Mouse (Mus musculus): ENCODE measurements around the gene Polr3c. TPM values are rescaled to one million over a fixed set of nuclear protein-coding genes. Genes with fewer than 3 reads are reported as not detected.

Gene Polr3c
- polyA plus RNA-seq, 1 experiment from 2014 or later = 35.3 TPM

DNA sequence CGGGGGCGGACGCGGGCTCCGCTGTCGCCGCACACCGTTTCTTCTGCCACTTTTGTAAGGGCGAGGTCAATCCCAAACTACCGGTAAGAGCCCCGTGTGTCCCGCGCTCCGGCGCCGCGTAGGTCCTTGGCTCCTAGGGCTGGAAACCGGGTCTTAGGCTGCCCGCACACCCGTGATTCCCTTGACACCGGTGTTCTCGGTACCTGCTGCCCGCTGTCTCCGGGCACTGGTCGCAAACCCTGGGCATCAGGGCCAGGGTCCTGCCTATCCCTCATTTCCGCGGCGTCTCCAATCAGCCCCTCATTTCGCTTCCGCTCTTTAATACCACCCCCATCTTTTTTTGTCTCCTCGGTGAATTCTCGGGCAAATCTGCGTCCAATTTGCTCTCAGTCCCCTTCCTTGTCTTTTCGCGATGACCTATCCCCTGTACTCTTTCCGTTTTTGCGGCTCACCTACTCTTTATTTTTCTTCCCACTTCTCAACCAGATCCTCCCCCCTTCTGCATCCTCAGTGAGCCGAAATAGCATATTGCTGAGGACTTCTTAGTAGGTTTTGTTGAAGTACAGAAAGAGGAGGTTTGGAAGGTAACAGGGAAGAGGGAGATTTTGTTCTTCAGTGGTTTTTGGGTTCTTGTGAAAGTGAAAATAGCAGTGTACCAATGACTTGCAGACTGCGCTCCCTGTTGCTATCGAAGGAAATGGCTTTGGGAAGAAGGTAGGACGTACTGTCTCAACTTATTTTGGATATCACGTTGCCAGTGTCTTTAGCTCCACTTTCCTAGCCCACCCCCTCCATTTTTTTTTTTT is 603 bp upstream of the Polr3c start:
- Histone ChIP-seq H3K36me3 (ENCODE audit: control insufficient read depth, insufficient read depth, low read length) (no peaks in the 10 kb centered on the region), H3K27me3 (ENCODE audit: control insufficient read depth, insufficient read depth, low read length) (no peaks in the 10 kb centered on the region), H3K27ac (ENCODE audit: low read depth, low read length) (peak overlapping the region; percentile 81), H3K9ac (replicated peaks; ENCODE audit: low read depth, low read length) (peak overlapping the region; percentile 80), H3K9me3 (ENCODE audit: control insufficient read depth, low read length) (no peaks in the 10 kb centered on the region), H3K4me3 (ENCODE audit: low read depth, low read length) (peak overlapping the region; percentile 91), H3K4me1 (ENCODE audit: control insufficient read depth, insufficient read depth, low read length) (peaks cover 25% of the 10 kb centered on the region), H3K4me2 (ENCODE audit: low read depth, low read length) (peak overlapping the region; percentile 54)
- peak; percentile 60 for ATAC-seq (ENCODE audit: low read depth)
- 1% methylated on average over 36 of the region's 42 CpGs for WGBS

GRCm38 (mm10) chr3:96719173-96719572 is 8.3 kb downstream of the Polr3c start:
- WGBS = 40% methylated on average over 14 of the region's 14 CpGs
- no peak for ATAC-seq (ENCODE audit: low read depth)
- Histone ChIP-seq H3K9me3 (ENCODE audit: control insufficient read depth, low read length) (no peaks in the 10 kb centered on the region), H3K4me1 (ENCODE audit: control insufficient read depth, insufficient read depth, low read length) (no peaks in the 10 kb centered on the region), H3K27ac (ENCODE audit: low read depth, low read length) (no peak overlapping the region), H3K4me2 (ENCODE audit: low read depth, low read length) (no peak overlapping the region), H3K27me3 (ENCODE audit: control insufficient read depth, insufficient read depth, low read length) (no peaks in the 10 kb centered on the region), H3K9ac (replicated peaks; ENCODE audit: low read depth, low read length) (no peak overlapping the region), H3K4me3 (ENCODE audit: low read depth, low read length) (no peak overlapping the region), H3K36me3 (ENCODE audit: control insufficient read depth, insufficient read depth, low read length) (peaks cover 17% of the 10 kb centered on the region)

DNA sequence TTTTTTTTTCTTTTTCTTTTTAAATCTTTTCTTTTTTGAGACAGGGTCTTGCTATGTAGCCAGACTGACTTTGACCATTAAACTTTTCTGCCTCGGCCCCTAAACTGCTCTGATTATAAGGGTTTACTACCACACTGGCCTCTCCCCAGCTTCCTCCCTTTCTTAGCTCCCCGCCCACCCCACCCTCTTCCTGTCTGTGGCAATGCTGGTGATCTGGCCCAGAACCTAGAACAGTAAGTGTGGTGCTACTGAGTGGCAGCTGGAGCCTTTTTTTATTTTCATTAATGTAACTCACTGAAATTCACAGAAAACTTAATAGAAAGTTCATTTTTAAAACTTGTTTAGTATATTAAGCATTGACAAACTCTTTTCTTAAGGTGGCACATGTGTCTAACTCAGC is 11.6 kb downstream of the Polr3c start:
- ATAC-seq (ENCODE audit: low read depth) = no peak
- 62% methylated on average over 2 of the region's 2 CpGs for WGBS
- H3K9me3 ChIP-seq (ENCODE audit: control insufficient read depth, low read length) = no peaks in the 10 kb centered on the region
- no peaks in the 10 kb centered on the region for H3K4me1 ChIP-seq (ENCODE audit: control insufficient read depth, insufficient read depth, low read length)
- H3K4me2 ChIP-seq (ENCODE audit: low read depth, low read length) = no peak overlapping the region
- H3K9ac ChIP-seq (replicated peaks; ENCODE audit: low read depth, low read length) = no peak overlapping the region
- no peak overlapping the region for H3K27ac ChIP-seq (ENCODE audit: low read depth, low read length)
- no peaks in the 10 kb centered on the region for H3K27me3 ChIP-seq (ENCODE audit: control insufficient read depth, insufficient read depth, low read length)
- H3K36me3 ChIP-seq (ENCODE audit: control insufficient read depth, insufficient read depth, low read length) = peaks cover 36% of the 10 kb centered on the region
- no peak overlapping the region for H3K4me3 ChIP-seq (ENCODE audit: low read depth, low read length)

DNA sequence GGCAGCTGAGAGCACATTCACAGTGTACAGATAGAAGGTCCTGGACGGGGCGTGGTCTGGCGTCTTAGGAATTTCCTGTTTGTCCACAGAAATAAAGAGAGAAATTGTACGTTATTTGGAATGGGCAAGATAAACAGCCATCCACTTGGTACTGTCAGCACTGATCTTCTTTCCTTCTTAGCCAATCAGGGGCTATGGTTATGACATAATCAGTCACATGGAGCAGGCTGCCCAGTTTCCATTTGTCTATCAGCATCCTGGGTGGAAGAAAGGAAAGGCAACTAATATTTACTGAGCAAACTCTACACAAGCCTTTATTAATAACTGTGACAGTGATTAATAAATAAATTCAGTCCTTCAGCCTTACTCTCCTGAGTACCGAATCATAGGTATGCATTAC is 13.1 kb downstream of the Polr3c start:
- 96% methylated on average over 5 of the region's 5 CpGs for WGBS
- H3K4me1 ChIP-seq (ENCODE audit: control insufficient read depth, insufficient read depth, low read length) = no peaks in the 10 kb centered on the region
- no peak overlapping the region for H3K4me3 ChIP-seq (ENCODE audit: low read depth, low read length)

GRCm38 (mm10) chr3:96708684-96709064 is 18.8 kb downstream of the Polr3c start:
- Histone ChIP-seq H3K4me1 (ENCODE audit: control insufficient read depth, insufficient read depth, low read length) (no peaks in the 10 kb centered on the region), H3K27ac (ENCODE audit: low read depth, low read length) (no peak overlapping the region), H3K36me3 (ENCODE audit: control insufficient read depth, insufficient read depth, low read length) (peaks cover 30% of the 10 kb centered on the region), H3K9ac (replicated peaks; ENCODE audit: low read depth, low read length) (peak overlapping the region; percentile 65; the same call in 1 of the 2 replicates), H3K27me3 (ENCODE audit: control insufficient read depth, insufficient read depth, low read length) (no peaks in the 10 kb centered on the region), H3K4me2 (ENCODE audit: low read depth, low read length) (peak overlapping the region; percentile 85), H3K4me3 (ENCODE audit: low read depth, low read length) (peak overlapping the region; percentile 51; the same call in 1 of the 2 replicates), H3K9me3 (ENCODE audit: control insufficient read depth, low read length) (no peaks in the 10 kb centered on the region)
- 60% methylated on average over 2 of the region's 2 CpGs for WGBS
- peak; percentile 7; the same call in 1 of the 2 replicates for ATAC-seq (ENCODE audit: low read depth)

More for the DNA sequence above, 13.1 kb downstream of the Polr3c start:
- Histone ChIP-seq H3K4me2 (ENCODE audit: low read depth, low read length) (no peak overlapping the region), H3K36me3 (ENCODE audit: control insufficient read depth, insufficient read depth, low read length) (peaks cover 40% of the 10 kb centered on the region), H3K9me3 (ENCODE audit: control insufficient read depth, low read length) (no peaks in the 10 kb centered on the region), H3K27me3 (ENCODE audit: control insufficient read depth, insufficient read depth, low read length) (no peaks in the 10 kb centered on the region), H3K9ac (replicated peaks; ENCODE audit: low read depth, low read length) (no peak overlapping the region), H3K27ac (ENCODE audit: low read depth, low read length) (no peak overlapping the region)
- ATAC-seq (ENCODE audit: low read depth) = no peak

- Histone ChIP-seq H3K27ac (ENCODE audit: low read depth, low read length) (no peak within 1 kb of the TSS), H3K27me3 (ENCODE audit: control insufficient read depth, insufficient read depth, low read length) (no peaks in the 10 kb centered on the region), H3K36me3 (ENCODE audit: control insufficient read depth, insufficient read depth, low read length) (peaks cover 31% of the 10 kb centered on the region), H3K9ac (replicated peaks; ENCODE audit: low read depth, low read length) (peak within 1 kb of the TSS; percentile 65), H3K4me2 (ENCODE audit: low read depth, low read length) (peak within 1 kb of the TSS; percentile 85), H3K4me3 (ENCODE audit: low read depth, low read length) (peak within 1 kb of the TSS; percentile 51), H3K9me3 (ENCODE audit: control insufficient read depth, low read length) (no peaks in the 10 kb centered on the region), H3K4me1 (ENCODE audit: control insufficient read depth, insufficient read depth, low read length) (no peaks in the 10 kb centered on the region)
- ATAC-seq (ENCODE audit: low read depth) = peak; percentile 93
- 5% methylated on average over 42 of the region's 42 CpGs for WGBS
Measured at GRCm38 (mm10) chr3:96707903-96708683, 19.3 kb downstream of the Polr3c start, which contains the start of gene Nudt17. Gene Nudt17, minus strand, starts transcription at chr3:96708562.

GRCm38 (mm10) chr3:96706984-96707383 is 20.4 kb downstream of the Polr3c start:
- no peaks in the 10 kb centered on the region for H3K27me3 ChIP-seq (ENCODE audit: control insufficient read depth, insufficient read depth, low read length)
- H3K4me1 ChIP-seq (ENCODE audit: control insufficient read depth, insufficient read depth, low read length) = no peaks in the 10 kb centered on the region
- no peak for ATAC-seq (ENCODE audit: low read depth)
- peaks cover 25% of the 10 kb centered on the region for H3K36me3 ChIP-seq (ENCODE audit: control insufficient read depth, insufficient read depth, low read length)
- WGBS = 79% methylated on average over 7 of the region's 7 CpGs
- no peak overlapping the region for H3K27ac ChIP-seq (ENCODE audit: low read depth, low read length)
- no peak overlapping the region for H3K4me2 ChIP-seq (ENCODE audit: low read depth, low read length)
- H3K9ac ChIP-seq (replicated peaks; ENCODE audit: low read depth, low read length) = no peak overlapping the region
- no peak overlapping the region for H3K4me3 ChIP-seq (ENCODE audit: low read depth, low read length)
- no peaks in the 10 kb centered on the region for H3K9me3 ChIP-seq (ENCODE audit: control insufficient read depth, low read length)

GRCm38 (mm10) chr3:96706217-96706616 is 21.2 kb downstream of the Polr3c start:
- WGBS = 93% methylated on average over 11 of the region's 11 CpGs
- no peak for ATAC-seq (ENCODE audit: low read depth)

GRCm38 (mm10) chr3:96704778-96705177 is 22.6 kb downstream of the Polr3c start:
- no peaks in the 10 kb centered on the region for H3K9me3 ChIP-seq (ENCODE audit: control insufficient read depth, low read length)
- no peaks in the 10 kb centered on the region for H3K27me3 ChIP-seq (ENCODE audit: control insufficient read depth, insufficient read depth, low read length)
- H3K36me3 ChIP-seq (ENCODE audit: control insufficient read depth, insufficient read depth, low read length) = peaks cover 19% of the 10 kb centered on the region
- 65% methylated on average over 11 of the region's 11 CpGs for whole genome bisulfite sequencing
- H3K27ac ChIP-seq (ENCODE audit: low read depth, low read length) = no peak overlapping the region
- H3K9ac ChIP-seq (replicated peaks; ENCODE audit: low read depth, low read length) = no peak overlapping the region
- no peak overlapping the region for H3K4me2 ChIP-seq (ENCODE audit: low read depth, low read length)
- H3K4me3 ChIP-seq (ENCODE audit: low read depth, low read length) = no peak overlapping the region
- no peaks in the 10 kb centered on the region for H3K4me1 ChIP-seq (ENCODE audit: control insufficient read depth, insufficient read depth, low read length)
- no peak for ATAC-seq (ENCODE audit: low read depth)

More at GRCm38 (mm10) chr3:96706217-96706616, 21.2 kb downstream of the Polr3c start:
- H3K4me2 ChIP-seq (ENCODE audit: low read depth, low read length) = no peak overlapping the region
- peaks cover 25% of the 10 kb centered on the region for H3K36me3 ChIP-seq (ENCODE audit: control insufficient read depth, insufficient read depth, low read length)
- no peak overlapping the region for H3K27ac ChIP-seq (ENCODE audit: low read depth, low read length)
- no peak overlapping the region for H3K9ac ChIP-seq (replicated peaks; ENCODE audit: low read depth, low read length)
- H3K27me3 ChIP-seq (ENCODE audit: control insufficient read depth, insufficient read depth, low read length) = no peaks in the 10 kb centered on the region
- no peak overlapping the region for H3K4me3 ChIP-seq (ENCODE audit: low read depth, low read length)
- no peaks in the 10 kb centered on the region for H3K9me3 ChIP-seq (ENCODE audit: control insufficient read depth, low read length)
- no peaks in the 10 kb centered on the region for H3K4me1 ChIP-seq (ENCODE audit: control insufficient read depth, insufficient read depth, low read length)

Measured in neural tube, embryonic 14.5 days (tissue).